Mouse (Mus musculus) left cerebral cortex, adult 18-20 months (tissue): Measurements from ENCODE around the gene Zfp644. TPM values are rescaled to one million over a fixed set of nuclear protein-coding genes. Genes with fewer than 3 reads are reported as not detected.

Experiments
- DNase-seq, 2 experiments: peaks; one replicate each; pipeline ENCODE4 v3.0.0; 2021 to 2022; ENCODE audit warnings: low spot score in 2 of 2, mixed read lengths in 1 of 2
- total RNA-seq, 2 experiments: library from RNA; stranded (reverse); gene quantifications; 2 replicates each; pipeline ENCODE4 v1.2.3; 2021

Zfp644 gene
- total RNA-seq, 2 experiments from 2014 or later: 125 to 129 TPM

- DNase-seq: no peak
Measured at GRCm38 (mm10) chr5:106604381-106604780, 92.7 kb downstream of the Zfp644 start.

DNA sequence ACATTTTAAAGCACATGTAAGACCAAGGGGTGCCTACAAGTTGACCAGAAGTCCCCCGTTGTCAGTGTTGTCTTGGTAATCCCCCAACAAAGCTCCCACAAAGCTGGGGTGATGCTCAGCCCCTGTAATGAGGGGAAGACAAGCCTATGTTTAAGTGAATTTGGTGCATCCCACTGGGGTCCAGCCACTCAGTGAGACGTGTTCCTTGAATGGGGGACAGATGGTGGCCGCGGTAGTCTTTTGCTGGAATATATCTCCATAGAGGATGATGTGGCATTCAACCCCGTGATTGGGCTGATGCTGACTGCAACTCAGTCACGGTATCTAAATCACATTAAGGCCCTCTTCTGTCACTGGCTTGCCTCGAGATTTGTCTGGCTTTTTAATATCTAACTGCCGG lies 97.6 kb downstream of the Zfp644 start:
- DNase-seq: no peak

GRCm38 (mm10) chr5:106597472-106597871 lies 99.6 kb downstream of the Zfp644 start:
- DNase-seq: no peak

GRCm38 (mm10) chr5:106594388-106594787 lies 102.7 kb downstream of the Zfp644 start:
- DNase-seq: no peak

DNA sequence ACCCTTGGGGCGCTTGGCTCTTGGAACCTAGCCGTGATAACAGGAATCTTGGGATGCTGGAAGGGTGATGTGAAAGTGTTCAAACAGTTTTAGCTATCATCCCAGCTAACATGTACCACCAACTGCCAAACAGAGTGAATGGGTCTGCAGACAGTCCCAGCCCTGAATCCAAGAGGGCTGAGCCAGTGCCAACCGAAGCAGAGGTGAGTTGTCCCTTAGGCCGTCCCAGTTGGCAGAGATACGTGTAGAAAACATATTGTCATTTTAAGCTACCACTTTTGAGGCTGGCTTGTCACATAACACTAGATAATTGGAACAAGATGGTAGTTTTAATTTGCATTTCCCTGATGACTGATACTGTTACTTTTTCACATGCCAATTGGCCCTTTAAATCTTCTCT lies 106.4 kb downstream of the Zfp644 start:
- no peak for DNase-seq

DNA sequence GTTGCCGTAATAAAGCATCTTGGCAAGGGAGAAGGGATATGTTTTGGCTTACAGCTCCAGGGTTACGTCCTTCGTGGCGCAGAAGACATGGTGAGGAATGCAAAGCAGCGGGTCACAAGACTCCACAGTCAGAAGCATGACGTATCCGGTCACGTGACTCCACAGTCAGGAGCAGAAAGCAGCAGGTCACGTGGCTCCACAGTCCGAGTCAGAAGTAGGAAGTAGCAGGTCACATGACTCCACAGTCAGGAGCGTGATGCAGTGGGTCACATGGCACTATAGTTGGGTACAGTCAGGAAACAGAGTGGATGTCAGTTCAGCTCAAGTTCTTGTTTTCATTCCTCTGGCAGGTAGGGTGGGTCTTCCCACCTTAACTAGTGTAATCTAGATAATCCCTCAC lies 107.4 kb downstream of the Zfp644 start:
- DNase-seq: no peak

GRCm38 (mm10) chr5:106589006-106589405 lies 108.1 kb downstream of the Zfp644 start:
- no peak for DNase-seq

GRCm38 (mm10) chr5:106580943-106581342 lies 116.1 kb downstream of the Zfp644 start:
- no peak for DNase-seq

DNA sequence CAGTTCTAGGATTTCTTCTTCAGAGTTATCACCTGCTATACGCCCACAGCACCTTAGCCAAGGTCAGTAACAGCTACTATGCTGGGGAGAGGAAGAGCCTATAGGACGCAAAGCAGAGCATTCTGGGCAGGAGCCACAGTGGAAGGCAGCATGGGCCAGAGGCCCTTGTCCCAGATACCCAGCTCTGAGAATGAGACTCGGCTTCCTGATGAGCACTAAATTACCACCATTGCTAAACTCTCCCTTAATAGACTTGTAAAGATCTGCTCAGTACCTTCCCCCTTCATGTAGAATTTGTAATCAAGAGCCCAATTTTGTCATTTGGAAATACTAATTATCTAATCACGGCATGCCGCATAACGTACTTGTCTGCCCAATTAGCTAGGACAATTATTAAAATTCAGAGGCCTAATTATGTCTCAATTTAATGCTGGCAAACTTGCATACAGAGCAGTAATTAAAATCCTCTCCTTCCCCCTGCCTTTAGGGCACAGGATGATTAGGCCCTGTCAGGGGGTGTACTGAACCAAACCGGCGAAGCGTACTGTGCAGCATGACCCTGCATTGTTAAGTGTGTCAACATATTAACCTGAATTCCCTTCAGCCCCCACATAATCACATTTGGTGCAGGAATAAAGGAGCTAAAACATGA lies 119.7 kb downstream of the Zfp644 start:
- no peak for DNase-seq

DNA sequence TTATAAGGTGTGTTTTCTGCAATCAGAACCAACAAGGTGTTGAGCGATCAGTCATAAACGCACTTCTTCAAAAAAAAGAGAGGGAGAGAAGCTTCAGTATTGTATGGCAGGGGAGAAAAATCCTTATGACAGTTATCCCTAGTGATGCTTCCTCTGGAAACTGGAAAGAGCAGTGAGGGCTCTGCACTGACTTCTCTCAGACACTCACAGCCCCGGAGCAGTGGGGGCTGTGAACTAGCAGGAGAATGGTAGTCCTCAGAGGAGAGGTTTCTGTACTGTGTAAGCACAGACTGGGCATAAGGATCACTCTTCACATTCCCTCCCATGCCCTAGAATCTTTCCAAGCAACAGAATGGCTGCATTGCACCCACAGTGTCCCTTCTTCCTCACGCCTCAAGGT lies 122.0 kb downstream of the Zfp644 start:
- DNase-seq: no peak

DNA sequence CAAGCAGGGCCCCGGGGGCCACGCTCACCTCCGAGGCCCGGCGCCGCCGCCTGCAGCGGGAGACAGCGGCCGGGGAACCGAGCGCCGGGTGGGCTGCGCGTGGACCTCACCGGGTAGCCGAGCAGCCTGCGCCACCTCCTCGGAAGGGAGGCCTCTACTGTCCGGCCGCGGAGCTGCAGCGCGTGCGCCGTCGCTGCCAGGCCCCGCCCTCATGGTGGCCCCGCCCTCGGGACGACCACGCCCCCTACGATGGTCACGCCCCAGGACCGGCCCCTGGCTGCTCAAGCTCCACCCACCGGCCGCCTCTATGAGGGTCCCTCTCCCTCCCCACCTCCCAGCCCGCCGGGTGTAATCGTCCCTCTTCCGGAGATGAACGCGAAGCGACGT lies 122.5 kb downstream of the Zfp644 start:
- peak; percentile 88 for DNase-seq

- peak in 1 of 2 experiments; percentile 10 for DNase-seq
Measured at GRCm38 (mm10) chr5:106573742-106574559, 123.1 kb downstream of the Zfp644 start.

Other genes starting within 250 kb of the Zfp644 start
- 1 to 10 TPM in 1 of 2 experiments, under 1 TPM in 1; 0.72 to 1.0 TPM for gene Barhl2, start 239.1 kb downstream of the Zfp644 start, total RNA-seq
- gene Gm17304, start 88.2 kb downstream of the Zfp644 start, total RNA-seq: not detected
- gene Hfm1, start 229.0 kb upstream of the Zfp644 start, total RNA-seq: 1 to 10 TPM in 1 of 2 experiments, under 1 TPM in 1; 1.00 to 1.3 TPM